Mouse (Mus musculus): Measurements from ENCODE around the gene Cd151. TPM values are rescaled to one million over a fixed set of nuclear protein-coding genes. Genes with fewer than 3 reads are reported as not detected.

Gene Cd151
- polyA plus RNA-seq, 1 experiment from 2014 or later = 49.6 TPM

GRCm38 (mm10) chr7:141491151-141491550 lies 24.0 kb downstream of the Cd151 start:
- Histone ChIP-seq H3K4me2 (ENCODE audit: low read depth, low read length) (no peak overlapping the region), H3K4me3 (ENCODE audit: low read depth, low read length) (no peak overlapping the region), H3K36me3 (ENCODE audit: control insufficient read depth, insufficient read depth, low read length) (no peaks in the 10 kb centered on the region), H3K27ac (ENCODE audit: low read depth, low read length) (no peak overlapping the region), H3K4me1 (ENCODE audit: control insufficient read depth, insufficient read depth, low read length) (no peaks in the 10 kb centered on the region), H3K9me3 (ENCODE audit: control insufficient read depth, low read length) (no peaks in the 10 kb centered on the region), H3K27me3 (ENCODE audit: control insufficient read depth, insufficient read depth, low read length) (no peaks in the 10 kb centered on the region), H3K9ac (replicated peaks; ENCODE audit: low read depth, low read length) (no peak overlapping the region)
- no peak for ATAC-seq (ENCODE audit: low read depth)
- WGBS = 85% methylated on average over 2 of the region's 2 CpGs

GRCm38 (mm10) chr7:141492738-141493137 lies 25.5 kb downstream of the Cd151 start:
- Histone ChIP-seq H3K27ac (ENCODE audit: low read depth, low read length) (no peak overlapping the region), H3K4me3 (ENCODE audit: low read depth, low read length) (no peak overlapping the region), H3K9me3 (ENCODE audit: control insufficient read depth, low read length) (no peaks in the 10 kb centered on the region), H3K36me3 (ENCODE audit: control insufficient read depth, insufficient read depth, low read length) (no peaks in the 10 kb centered on the region), H3K27me3 (ENCODE audit: control insufficient read depth, insufficient read depth, low read length) (no peaks in the 10 kb centered on the region), H3K9ac (replicated peaks; ENCODE audit: low read depth, low read length) (no peak overlapping the region), H3K4me2 (ENCODE audit: low read depth, low read length) (no peak overlapping the region), H3K4me1 (ENCODE audit: control insufficient read depth, insufficient read depth, low read length) (no peaks in the 10 kb centered on the region)
- ATAC-seq (ENCODE audit: low read depth) = no peak
- 88% methylated on average over 5 of the region's 5 CpGs for WGBS

GRCm38 (mm10) chr7:141493729-141494128 lies 26.5 kb downstream of the Cd151 start:
- Histone ChIP-seq H3K27ac (ENCODE audit: low read depth, low read length) (no peak overlapping the region), H3K4me2 (ENCODE audit: low read depth, low read length) (no peak overlapping the region), H3K4me3 (ENCODE audit: low read depth, low read length) (no peak overlapping the region), H3K36me3 (ENCODE audit: control insufficient read depth, insufficient read depth, low read length) (no peaks in the 10 kb centered on the region), H3K9me3 (ENCODE audit: control insufficient read depth, low read length) (no peaks in the 10 kb centered on the region), H3K9ac (replicated peaks; ENCODE audit: low read depth, low read length) (no peak overlapping the region), H3K4me1 (ENCODE audit: control insufficient read depth, insufficient read depth, low read length) (no peaks in the 10 kb centered on the region), H3K27me3 (ENCODE audit: control insufficient read depth, insufficient read depth, low read length) (no peaks in the 10 kb centered on the region)
- WGBS = 85% methylated on average over 1 of the region's 1 CpGs
- no peak for ATAC-seq (ENCODE audit: low read depth)

GRCm38 (mm10) chr7:141495379-141495778 lies 28.2 kb downstream of the Cd151 start:
- Histone ChIP-seq H3K9me3 (ENCODE audit: control insufficient read depth, low read length) (no peaks in the 10 kb centered on the region), H3K36me3 (ENCODE audit: control insufficient read depth, insufficient read depth, low read length) (peaks cover 7% of the 10 kb centered on the region; the same call in 1 of the 2 replicates)
- WGBS = 95% methylated on average over 2 of the region's 2 CpGs

GRCm38 (mm10) chr7:141495940-141496339 lies 28.7 kb downstream of the Cd151 start:
- WGBS = 87% methylated on average over 4 of the region's 4 CpGs
- Histone ChIP-seq H3K4me2 (ENCODE audit: low read depth, low read length) (no peak overlapping the region), H3K9me3 (ENCODE audit: control insufficient read depth, low read length) (no peaks in the 10 kb centered on the region), H3K27ac (ENCODE audit: low read depth, low read length) (no peak overlapping the region), H3K4me3 (ENCODE audit: low read depth, low read length) (no peak overlapping the region), H3K9ac (replicated peaks; ENCODE audit: low read depth, low read length) (no peak overlapping the region), H3K36me3 (ENCODE audit: control insufficient read depth, insufficient read depth, low read length) (peaks cover 7% of the 10 kb centered on the region; the same call in 1 of the 2 replicates), H3K27me3 (ENCODE audit: control insufficient read depth, insufficient read depth, low read length) (no peaks in the 10 kb centered on the region), H3K4me1 (ENCODE audit: control insufficient read depth, insufficient read depth, low read length) (no peaks in the 10 kb centered on the region)
- no peak for ATAC-seq (ENCODE audit: low read depth)

More at GRCm38 (mm10) chr7:141495379-141495778, 28.2 kb downstream of the Cd151 start:
- Histone ChIP-seq H3K4me3 (ENCODE audit: low read depth, low read length) (no peak overlapping the region), H3K27ac (ENCODE audit: low read depth, low read length) (no peak overlapping the region), H3K9ac (replicated peaks; ENCODE audit: low read depth, low read length) (no peak overlapping the region), H3K27me3 (ENCODE audit: control insufficient read depth, insufficient read depth, low read length) (no peaks in the 10 kb centered on the region), H3K4me2 (ENCODE audit: low read depth, low read length) (no peak overlapping the region), H3K4me1 (ENCODE audit: control insufficient read depth, insufficient read depth, low read length) (no peaks in the 10 kb centered on the region)
- no peak for ATAC-seq (ENCODE audit: low read depth)

GRCm38 (mm10) chr7:141497600-141497999 lies 30.4 kb downstream of the Cd151 start:
- Histone ChIP-seq H3K4me3 (ENCODE audit: low read depth, low read length) (no peak overlapping the region), H3K4me2 (ENCODE audit: low read depth, low read length) (no peak overlapping the region), H3K4me1 (ENCODE audit: control insufficient read depth, insufficient read depth, low read length) (no peaks in the 10 kb centered on the region), H3K36me3 (ENCODE audit: control insufficient read depth, insufficient read depth, low read length) (peaks cover 15% of the 10 kb centered on the region), H3K27ac (ENCODE audit: low read depth, low read length) (no peak overlapping the region), H3K9ac (replicated peaks; ENCODE audit: low read depth, low read length) (no peak overlapping the region), H3K9me3 (ENCODE audit: control insufficient read depth, low read length) (no peaks in the 10 kb centered on the region), H3K27me3 (ENCODE audit: control insufficient read depth, insufficient read depth, low read length) (no peaks in the 10 kb centered on the region)
- 91% methylated on average over 3 of the region's 3 CpGs for WGBS
- no peak for ATAC-seq (ENCODE audit: low read depth)

GRCm38 (mm10) chr7:141501820-141502555 lies 34.8 kb downstream of the Cd151 start:
- H3K36me3 ChIP-seq (ENCODE audit: control insufficient read depth, insufficient read depth, low read length) = peaks cover 18% of the 10 kb centered on the region
- H3K4me2 ChIP-seq (ENCODE audit: low read depth, low read length) = no peak overlapping the region
- H3K9ac ChIP-seq (replicated peaks; ENCODE audit: low read depth, low read length) = no peak overlapping the region
- H3K27ac ChIP-seq (ENCODE audit: low read depth, low read length) = no peak overlapping the region
- no peaks in the 10 kb centered on the region for H3K27me3 ChIP-seq (ENCODE audit: control insufficient read depth, insufficient read depth, low read length)
- WGBS = 94% methylated on average over 7 of the region's 7 CpGs
- ATAC-seq (ENCODE audit: low read depth) = no peak
- H3K9me3 ChIP-seq (ENCODE audit: control insufficient read depth, low read length) = no peaks in the 10 kb centered on the region
- no peak overlapping the region for H3K4me3 ChIP-seq (ENCODE audit: low read depth, low read length)
- H3K4me1 ChIP-seq (ENCODE audit: control insufficient read depth, insufficient read depth, low read length) = no peaks in the 10 kb centered on the region

GRCm38 (mm10) chr7:141502556-141502905 lies 35.3 kb downstream of the Cd151 start:
- no peaks in the 10 kb centered on the region for H3K4me1 ChIP-seq (ENCODE audit: control insufficient read depth, insufficient read depth, low read length)
- ATAC-seq (ENCODE audit: low read depth) = no peak
- H3K36me3 ChIP-seq (ENCODE audit: control insufficient read depth, insufficient read depth, low read length) = peaks cover 18% of the 10 kb centered on the region
- 90% methylated on average over 5 of the region's 5 CpGs for WGBS
- H3K9ac ChIP-seq (replicated peaks; ENCODE audit: low read depth, low read length) = no peak overlapping the region
- H3K27ac ChIP-seq (ENCODE audit: low read depth, low read length) = no peak overlapping the region
- H3K9me3 ChIP-seq (ENCODE audit: control insufficient read depth, low read length) = no peaks in the 10 kb centered on the region
- H3K27me3 ChIP-seq (ENCODE audit: control insufficient read depth, insufficient read depth, low read length) = no peaks in the 10 kb centered on the region
- H3K4me3 ChIP-seq (ENCODE audit: low read depth, low read length) = no peak overlapping the region
- H3K4me2 ChIP-seq (ENCODE audit: low read depth, low read length) = no peak overlapping the region

- Histone ChIP-seq H3K4me3 (ENCODE audit: low read depth, low read length) (no peak overlapping the region), H3K4me2 (ENCODE audit: low read depth, low read length) (no peak overlapping the region), H3K27ac (ENCODE audit: low read depth, low read length) (no peak overlapping the region), H3K36me3 (ENCODE audit: control insufficient read depth, insufficient read depth, low read length) (peaks cover 15% of the 10 kb centered on the region), H3K9ac (replicated peaks; ENCODE audit: low read depth, low read length) (no peak overlapping the region), H3K4me1 (ENCODE audit: control insufficient read depth, insufficient read depth, low read length) (no peaks in the 10 kb centered on the region), H3K27me3 (ENCODE audit: control insufficient read depth, insufficient read depth, low read length) (no peaks in the 10 kb centered on the region), H3K9me3 (ENCODE audit: control insufficient read depth, low read length) (no peaks in the 10 kb centered on the region)
- ATAC-seq (ENCODE audit: low read depth) = no peak
- WGBS = 83% methylated on average over 2 of the region's 2 CpGs
These were observed 39.1 kb downstream of the Cd151 start for GRCm38 (mm10) chr7:141506278-141506677.

All from neural tube, embryonic 14.5 days (tissue).